Comparison of ENCODE assay signal across 8 mouse cellular contexts in genomic region chr17:40934420-40935231, GRCm38 (mm10). TPM values are rescaled to one million over a fixed set of nuclear protein-coding genes. Genes with fewer than 3 reads are reported as not detected.
A peak's percentile ranks its signal among the peaks of the same experiment; 100 is the strongest.
DNase-seq lines count a peak whose midpoint lies in the region; ATAC-seq lines count a peak whose summit lies in the region.

TSS of gene Mut (plus strand) at chr17:40934685.
TSS of gene Cenpq (minus strand) at chr17:40935047.

- ATAC-seq in megakaryocyte progenitor cell, adult 5-6 weeks (replicated peaks; ENCODE audit: poor library complexity), result peak; percentile 95

- DNase-seq in adipocyte (ENCODE audit: low spot score), result peak; percentile 100
- DNase-seq in embryo, embryonic 10 days (ENCODE audit: low spot score), result peak; percentile 99
- DNase-seq in gastrocnemius, postnatal 10 days, result peak; percentile 98
- peak; percentile 97 for DNase-seq in induced T-regulatory cell, adult 2 months (ENCODE audit: low read depth)
- peak; percentile 97 to 100 for DNase-seq in left cerebral cortex, adult 9 months (ENCODE audit: low spot score in 2 of 2)
- DNase-seq in right cerebral cortex, postnatal 14 days, result peak; percentile 100
- peak; percentile 97 to 99 for DNase-seq in urinary bladder, postnatal 36 days (ENCODE audit: low spot score in 2 of 2)

RNA-seq across cellular contexts. Expression of gene Mut, which starts in this region (rescaled TPM):
- total RNA-seq in gastrocnemius, postnatal 10 days (2021), result 10 to 100 TPM; 39.3 to 40.1 TPM
- total RNA-seq in megakaryocyte progenitor cell, adult 5-6 weeks (2015), result 20.8 and 22.2 TPM in 2 replicates
- total RNA-seq in megakaryocyte progenitor cell, adult 5-6 weeks (2017), result 26.7 and 33.2 TPM in 2 replicates

RNA-seq across cellular contexts. Expression of gene Cenpq, which starts in this region (rescaled TPM):
- 1 to 10 TPM; 6.0 to 6.7 TPM for total RNA-seq in gastrocnemius, postnatal 10 days (2021)
- 49.8 and 51.9 TPM in 2 replicates for total RNA-seq in megakaryocyte progenitor cell, adult 5-6 weeks (2015)
- total RNA-seq in megakaryocyte progenitor cell, adult 5-6 weeks (2017), result 53.6 and 56.3 TPM in 2 replicates

Comparison
In these comparisons a context has a peak if more than half of its experiments do, and no peak if none do; other contexts are left out.
1. Peak in every context shown above with its lines: DNase-seq and ATAC-seq.
2. RNA of gene Cenpq (total RNA-seq): 49.8 to 56.3 TPM in megakaryocyte progenitor cell, adult 5-6 weeks; 6.0 to 6.7 TPM in gastrocnemius, postnatal 10 days; every median in the first group is over 4 times any median in the second.